Mouse (Mus musculus): ENCODE measurements around the gene Cpm.
A peak's percentile ranks its signal among the peaks of the same experiment; 100 is the strongest.
"Not testable (repeated sequence)": the region's sequence is repeated elsewhere in the genome, so short reads cannot be mapped to it uniquely, and the experiment has no call there.

The Cpm gene

GRCm38 (mm10) chr10:117702024-117702833 lies 72.9 kb downstream of the Cpm start:
- DNase-seq (ENCODE audit: low spot score in 2 of 2), result no peak

- no peak for DNase-seq (ENCODE audit: low spot score in 2 of 2)
Observed at GRCm38 (mm10) chr10:117703506-117703905, 74.2 kb downstream of the Cpm start.

- not testable (repeated sequence) for DNase-seq (ENCODE audit: low spot score in 2 of 2)
Observed at GRCm38 (mm10) chr10:117704314-117704963, 75.1 kb downstream of the Cpm start.

GRCm38 (mm10) chr10:117704964-117705335 lies 75.7 kb downstream of the Cpm start:
- no peak for DNase-seq (ENCODE audit: low spot score in 2 of 2)

- no peak for DNase-seq (ENCODE audit: low spot score in 2 of 2)
Observed at GRCm38 (mm10) chr10:117705806-117706205, 76.5 kb downstream of the Cpm start.

GRCm38 (mm10) chr10:117706440-117706839 lies 77.1 kb downstream of the Cpm start:
- DNase-seq (ENCODE audit: low spot score in 2 of 2), result no peak

GRCm38 (mm10) chr10:117707114-117707838 lies 78.0 kb downstream of the Cpm start:
- DNase-seq (ENCODE audit: low spot score in 2 of 2), result no peak

GRCm38 (mm10) chr10:117708376-117708775 lies 79.1 kb downstream of the Cpm start:
- DNase-seq (ENCODE audit: low spot score in 2 of 2), result no peak

GRCm38 (mm10) chr10:117708856-117709255 lies 79.6 kb downstream of the Cpm start:
- DNase-seq (ENCODE audit: low spot score in 2 of 2), result no peak

GRCm38 (mm10) chr10:117709326-117709830 lies 80.1 kb downstream of the Cpm start:
- DNase-seq (ENCODE audit: low spot score in 2 of 2), result no peak

- DNase-seq (ENCODE audit: low spot score in 2 of 2), result peak; percentile 69 to 79
Observed at GRCm38 (mm10) chr10:117709930-117710603, 80.8 kb downstream of the Cpm start.

- DNase-seq (ENCODE audit: low spot score in 2 of 2), result peak; percentile 99 to 100
Observed at GRCm38 (mm10) chr10:117710604-117711141, 81.4 kb downstream of the Cpm start, which contains the start of gene Mdm2. TSS of gene Mdm2 (minus strand) at chr10:117710758.

- DNase-seq (ENCODE audit: low spot score in 2 of 2), result no peak
Observed at GRCm38 (mm10) chr10:117711408-117711807, 82.1 kb downstream of the Cpm start.

GRCm38 (mm10) chr10:117712191-117712754 lies 83.0 kb downstream of the Cpm start:
- DNase-seq (ENCODE audit: low spot score in 2 of 2), result no peak

- no peak for DNase-seq (ENCODE audit: low spot score in 2 of 2)
Observed at GRCm38 (mm10) chr10:117712871-117713270, 83.6 kb downstream of the Cpm start.

GRCm38 (mm10) chr10:117713466-117713865 lies 84.2 kb downstream of the Cpm start:
- DNase-seq (ENCODE audit: low spot score in 2 of 2), result no peak

GRCm38 (mm10) chr10:117714048-117714545 lies 84.8 kb downstream of the Cpm start:
- no peak for DNase-seq (ENCODE audit: low spot score in 2 of 2)

- no peak for DNase-seq (ENCODE audit: low spot score in 2 of 2)
Observed at GRCm38 (mm10) chr10:117714928-117715500, 85.7 kb downstream of the Cpm start.

- DNase-seq (ENCODE audit: low spot score in 2 of 2), result not testable (repeated sequence)
Observed at GRCm38 (mm10) chr10:117715654-117716053, 86.4 kb downstream of the Cpm start.

GRCm38 (mm10) chr10:117716686-117717085 lies 87.4 kb downstream of the Cpm start:
- DNase-seq (ENCODE audit: low spot score in 2 of 2), result no peak
